Mouse (Mus musculus): ENCODE results near the gene Dnaja3. TPM values are rescaled to one million over a fixed set of nuclear protein-coding genes. Genes with fewer than 3 reads are reported as not detected.

Gene Dnaja3
- polyA plus RNA-seq, 1 experiment = 51.9 TPM

Other genes with a start within 250 kb of the Dnaja3 start
- 18.3 and 21.6 TPM in 2 replicates for gene Adcy9, start 219.5 kb upstream of the Dnaja3 start, polyA plus RNA-seq (2012; rRNA removed)
- gene Srl, start 98.2 kb upstream of the Dnaja3 start, polyA plus RNA-seq (2012; rRNA removed) = 7.7 and 8.1 TPM in 2 replicates
- 6.9 and 7.2 TPM in 2 replicates for gene Tfap4, start 80.1 kb upstream of the Dnaja3 start, polyA plus RNA-seq (2012; rRNA removed)
- 17.9 and 19.1 TPM in 2 replicates for gene Glis2, start 45.3 kb upstream of the Dnaja3 start, polyA plus RNA-seq (2012; rRNA removed)
- 95.5 and 119 TPM in 2 replicates for gene Pam16, start 15.0 kb upstream of the Dnaja3 start, polyA plus RNA-seq (2012; rRNA removed)
- gene Vasn, start within 50 bp of the Dnaja3 start, polyA plus RNA-seq (2012; rRNA removed) = 5.9 and 6.9 TPM in 2 replicates
- gene Coro7, start 39.8 kb downstream of the Dnaja3 start, polyA plus RNA-seq (2012; rRNA removed) = 100 and 112 TPM in 2 replicates
- 18.5 and 22.1 TPM in 2 replicates for gene Nmral1, start 79.4 kb downstream of the Dnaja3 start, polyA plus RNA-seq (2012; rRNA removed)
- gene Hmox2, start 86.4 kb downstream of the Dnaja3 start, polyA plus RNA-seq (2012; rRNA removed) = 95.8 and 101 TPM in 2 replicates
- 187 TPM in 2 replicates for gene Cdip1, start 150.3 kb downstream of the Dnaja3 start, polyA plus RNA-seq (2012; rRNA removed)
- gene 4930562C15Rik, start 195.4 kb downstream of the Dnaja3 start, polyA plus RNA-seq (2012; rRNA removed) = 0.08 TPM in 1 of 2 replicates, not detected in the other
- 51.3 and 66.1 TPM in 2 replicates for gene Ubald1, start 240.3 kb downstream of the Dnaja3 start, polyA plus RNA-seq (2012; rRNA removed)
- gene Mgrn1, start 246.3 kb downstream of the Dnaja3 start, polyA plus RNA-seq (2012; rRNA removed) = 216 and 221 TPM in 2 replicates

Measured in frontal cortex, adult 2 months (tissue).